Mouse (Mus musculus): ENCODE data around the gene Gna13. TPM values are rescaled to one million over a fixed set of nuclear protein-coding genes. Genes with fewer than 3 reads are reported as not detected.

Gna13 gene
- total RNA-seq, 2 experiments from 2014 or later = 21.9 to 22.1 TPM

- no peak for DNase-seq
- intact Hi-C loops (cut with DNase I) = no loop called here
These were observed 3.2 kb downstream of the Gna13 start for GRCm38 (mm10) chr11:109365818-109366217.

GRCm38 (mm10) chr11:109366802-109367579, 4.4 kb downstream of the Gna13 start:
- DNase-seq = no peak
- intact Hi-C loops (cut with DNase I) = no loop called here

GRCm38 (mm10) chr11:109369026-109369637, 6.5 kb downstream of the Gna13 start:
- intact Hi-C loops (cut with DNase I) = no loop called here

GRCm38 (mm10) chr11:109375412-109375811, 12.8 kb downstream of the Gna13 start:
- DNase-seq = no peak
- intact Hi-C loops (cut with DNase I) = no loop called here

More at GRCm38 (mm10) chr11:109369026-109369637, 6.5 kb downstream of the Gna13 start:
- no peak for DNase-seq

- intact Hi-C loops (cut with DNase I) = no loop called here
- no peak for DNase-seq
These were observed 14.0 kb downstream of the Gna13 start for GRCm38 (mm10) chr11:109376484-109377143.

GRCm38 (mm10) chr11:109377477-109377876, 14.8 kb downstream of the Gna13 start:
- intact Hi-C loops (cut with DNase I) = no loop called here

GRCm38 (mm10) chr11:109378051-109378450, 15.4 kb downstream of the Gna13 start:
- intact Hi-C loops (cut with DNase I) = no loop called here

More at GRCm38 (mm10) chr11:109377477-109377876, 14.8 kb downstream of the Gna13 start:
- no peak for DNase-seq

GRCm38 (mm10) chr11:109380662-109381061, 18.0 kb downstream of the Gna13 start:
- DNase-seq = no peak
- intact Hi-C loops (cut with DNase I) = no loop called here

More at GRCm38 (mm10) chr11:109378051-109378450, 15.4 kb downstream of the Gna13 start:
- no peak for DNase-seq

GRCm38 (mm10) chr11:109385296-109385695, 22.7 kb downstream of the Gna13 start:
- intact Hi-C loops (cut with DNase I) = no loop called here
- DNase-seq = no peak

- DNase-seq = no peak
- intact Hi-C loops (cut with DNase I) = no loop called here
These were observed 26.4 kb downstream of the Gna13 start for GRCm38 (mm10) chr11:109389046-109389445.

- intact Hi-C loops (cut with DNase I) = no loop called here
- no peak for DNase-seq
These were observed 28.6 kb downstream of the Gna13 start for GRCm38 (mm10) chr11:109391200-109391599.

- no peak for DNase-seq
- intact Hi-C loops (cut with DNase I) = no loop called here
These were observed 29.1 kb downstream of the Gna13 start for GRCm38 (mm10) chr11:109391760-109392159.

GRCm38 (mm10) chr11:109392601-109393000, 30.0 kb downstream of the Gna13 start:
- intact Hi-C loops (cut with DNase I) = no loop called here
- no peak for DNase-seq

- intact Hi-C loops (cut with DNase I) = no loop called here
- no peak for DNase-seq
These were observed 32.1 kb downstream of the Gna13 start for GRCm38 (mm10) chr11:109394758-109395157.

GRCm38 (mm10) chr11:109395291-109395690, 32.7 kb downstream of the Gna13 start:
- intact Hi-C loops (cut with DNase I) = no loop called here
- no peak for DNase-seq

GRCm38 (mm10) chr11:109406431-109406830, 43.8 kb downstream of the Gna13 start:
- intact Hi-C loops (cut with DNase I) = no loop called here
- DNase-seq = no peak

GRCm38 (mm10) chr11:109410197-109410980, 47.8 kb downstream of the Gna13 start:
- no peak for DNase-seq
- intact Hi-C loops (cut with DNase I) = no loop called here

GRCm38 (mm10) chr11:109413617-109414016, 51.0 kb downstream of the Gna13 start, which contains the start of gene 9930022D16Rik:
Gene 9930022D16Rik, plus strand, starts transcription at chr11:109413917.
- no peak for DNase-seq
- intact Hi-C loops (cut with DNase I) = no loop called here

GRCm38 (mm10) chr11:109414802-109415201, 52.2 kb downstream of the Gna13 start:
- DNase-seq = no peak
- intact Hi-C loops (cut with DNase I) = no loop called here

- intact Hi-C loops (cut with DNase I) = no loop called here
- no peak for DNase-seq
These were observed 54.2 kb downstream of the Gna13 start for GRCm38 (mm10) chr11:109416709-109417420.
